Mouse (Mus musculus): Measurements from ENCODE around the gene Ppp1r12b.

DNA sequence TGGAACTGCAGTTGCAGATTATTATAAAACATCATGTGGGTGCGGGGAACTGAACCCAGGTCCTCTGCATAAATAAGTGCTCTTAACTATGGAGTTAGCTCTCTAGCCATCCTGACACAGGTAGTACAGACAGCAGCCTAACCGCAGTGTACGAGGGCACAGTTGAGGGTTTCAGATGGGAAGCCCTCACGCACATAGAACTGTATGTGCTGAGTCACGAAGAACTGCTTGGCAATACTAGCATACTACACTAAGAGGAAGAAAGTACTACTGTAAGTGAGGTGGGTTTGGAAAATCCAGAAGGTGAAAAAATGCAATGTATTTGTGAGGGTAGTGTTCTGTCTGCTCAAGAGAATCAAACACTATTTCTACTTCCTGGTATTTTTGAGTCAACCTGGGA lies 185.4 kb downstream of the Ppp1r12b start:
- TF ChIP-seq TCF3 (IDR thresholded peaks at IDR 0.05; ENCODE audit: insufficient read length, low read depth) (no peak), POLR2A (IDR thresholded peaks at IDR 0.05; ENCODE audit: insufficient read length, low read depth) (no peak), CEBPB (IDR thresholded peaks at IDR 0.05; ENCODE audit: insufficient read depth, poor library complexity, severe bottlenecking) (no peak), MAX (IDR thresholded peaks at IDR 0.05; ENCODE audit: low read depth) (no peak), TCF12 (IDR thresholded peaks at IDR 0.05; ENCODE audit: insufficient read depth, poor library complexity, severe bottlenecking) (no peak), POLR2AphosphoS2 (IDR thresholded peaks at IDR 0.05; ENCODE audit: insufficient read length, low read depth) (no peak), MYOG (IDR thresholded peaks at IDR 0.05; ENCODE audit: control insufficient read depth in 1 of 3, insufficient read depth in 1 of 3, insufficient read length in 2 of 3, low read depth in 2 of 3) (no peak), USF1 (IDR thresholded peaks at IDR 0.05; ENCODE audit: low read depth) (no peak), MYOD1 (IDR thresholded peaks at IDR 0.05; ENCODE audit: control insufficient read depth in 1 of 3, insufficient read length in 2 of 3, low read depth in 2 of 3) (no peak), REST (IDR thresholded peaks at IDR 0.05; ENCODE audit: insufficient read depth, insufficient read length) (no peak)
